Mouse (Mus musculus) G1E-ER4 (cell line): ENCODE data around the gene Svop. TPM values are rescaled to one million over a fixed set of nuclear protein-coding genes. Genes with fewer than 3 reads are reported as not detected.

Source experiments
- GATA1 ChIP-seq: IDR thresholded peaks from one replicate; pipeline ENCODE4 v1.8.0; 2012; ENCODE audit warnings: low read length, inconsistent platforms
- polyA plus RNA-seq: library from polyadenylated mRNA; stranded (reverse); fragments of >175 nt; gene quantifications from 2 replicates; pipeline ENCODE4 v1.2.3, GENCODE M21; 2012

Svop gene
- polyA plus RNA-seq, 1 experiment: not detected

- no peak for TF ChIP-seq GATA1
Measured at GRCm38 (mm10) chr5:114034393-114034792, 57.0 kb downstream of the Svop start.

- no peak for TF ChIP-seq GATA1
Measured at GRCm38 (mm10) chr5:114032161-114032763, 59.1 kb downstream of the Svop start.

DNA sequence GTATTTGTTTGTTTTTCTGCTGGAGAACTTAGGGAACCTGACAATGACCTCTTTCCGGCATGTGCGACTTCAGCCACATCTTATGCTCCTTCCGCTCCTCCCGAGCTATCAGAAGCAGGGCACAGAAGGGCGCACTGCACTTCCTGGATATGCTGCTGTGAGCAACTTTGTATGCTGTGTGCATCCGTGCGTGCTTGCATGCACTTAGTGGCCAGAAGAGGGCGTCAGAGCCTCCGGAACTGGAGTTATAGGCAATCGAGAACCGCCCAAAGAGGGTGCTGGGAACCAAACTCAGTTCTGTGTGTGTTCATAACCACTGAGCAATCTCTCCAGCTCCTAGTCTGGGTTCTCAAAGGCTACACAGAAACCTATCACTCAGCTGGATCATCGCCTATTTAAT, 60.7 kb downstream of the Svop start:
- no peak for TF ChIP-seq GATA1

GRCm38 (mm10) chr5:114028111-114028510, 63.3 kb downstream of the Svop start:
- no peak for TF ChIP-seq GATA1

DNA sequence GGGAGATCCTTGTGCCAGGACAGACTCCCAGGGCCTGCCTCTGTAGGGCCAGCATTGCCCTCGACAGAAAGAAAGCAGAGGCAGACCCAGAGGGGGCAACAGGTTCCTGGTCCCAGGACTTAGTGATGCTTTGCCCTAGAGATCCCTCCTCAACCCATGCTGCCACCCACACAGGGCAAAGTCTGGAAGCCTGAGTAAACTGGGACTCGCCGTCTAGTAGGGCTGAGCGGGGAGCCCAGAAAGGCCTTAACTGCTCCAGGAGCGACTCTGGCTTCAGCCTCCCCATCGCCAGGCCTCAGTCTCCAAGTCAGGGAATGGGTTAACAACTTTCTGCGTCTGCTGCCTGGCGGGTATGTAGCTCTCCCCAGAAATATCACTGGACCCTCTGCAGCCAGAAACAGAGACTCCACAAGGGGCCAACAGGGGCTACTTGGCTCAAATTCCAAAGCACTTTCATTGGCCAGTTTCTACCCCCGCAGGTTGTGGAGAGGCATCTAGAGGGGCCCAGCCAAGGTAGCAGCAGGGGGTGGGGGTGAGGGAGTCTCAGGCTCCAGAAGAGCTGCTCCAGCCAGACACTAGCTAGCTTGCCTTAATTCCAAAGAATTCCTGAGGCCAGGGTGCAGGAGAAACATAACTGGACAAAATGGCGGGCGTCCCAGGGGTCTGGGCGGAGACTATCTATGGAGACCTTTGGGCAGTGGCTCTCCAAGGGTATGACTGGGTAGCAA, 64.0 kb downstream of the Svop start:
- TF ChIP-seq GATA1: no peak

GRCm38 (mm10) chr5:114024885-114025284, 66.5 kb downstream of the Svop start:
- no peak for TF ChIP-seq GATA1

- TF ChIP-seq GATA1: no peak
Measured at GRCm38 (mm10) chr5:114024390-114024789, 67.0 kb downstream of the Svop start.

DNA sequence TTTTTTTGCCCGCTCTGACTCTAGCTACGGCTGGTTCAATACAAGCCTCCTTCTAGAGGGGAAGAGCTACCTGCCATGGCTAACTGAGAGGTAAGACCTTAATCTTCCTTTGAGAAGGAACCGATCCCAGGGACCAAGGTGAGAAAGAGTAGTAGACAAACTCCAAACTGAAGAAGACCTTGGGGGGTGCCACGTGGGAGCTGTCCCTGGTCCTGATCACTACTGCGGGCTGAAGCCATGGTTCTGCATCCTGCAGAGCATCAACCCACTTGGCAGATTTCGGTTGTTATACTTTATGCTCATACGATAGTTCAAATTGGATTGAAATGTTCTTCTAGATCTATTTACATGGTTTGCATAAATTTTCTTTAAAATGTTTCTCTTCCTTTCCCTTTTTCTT, 76.2 kb downstream of the Svop start:
- TF ChIP-seq GATA1: no peak

DNA sequence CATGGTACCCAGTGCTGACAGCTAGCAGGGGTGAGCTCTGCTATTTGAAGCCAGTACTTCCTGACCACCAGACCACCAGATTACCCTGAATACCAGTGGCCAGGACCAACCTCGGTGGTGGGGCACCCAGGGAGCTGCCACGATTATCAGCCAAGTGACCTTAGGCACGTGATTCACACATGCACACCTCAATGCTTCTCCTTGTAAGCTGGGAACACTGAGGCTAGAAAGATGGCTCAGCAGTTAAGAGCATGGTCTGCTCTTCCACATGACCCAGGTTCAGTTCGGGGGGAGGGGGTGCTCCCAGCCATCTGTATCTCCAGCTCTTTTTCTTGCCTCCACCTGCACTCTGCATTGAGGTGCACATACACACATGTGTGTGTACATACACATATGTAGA, 82.3 kb downstream of the Svop start:
- TF ChIP-seq GATA1: no peak

GRCm38 (mm10) chr5:114007753-114008453, 83.5 kb downstream of the Svop start:
- TF ChIP-seq GATA1: no peak

- no peak for TF ChIP-seq GATA1
Measured at GRCm38 (mm10) chr5:114006974-114007373, 84.4 kb downstream of the Svop start.

DNA sequence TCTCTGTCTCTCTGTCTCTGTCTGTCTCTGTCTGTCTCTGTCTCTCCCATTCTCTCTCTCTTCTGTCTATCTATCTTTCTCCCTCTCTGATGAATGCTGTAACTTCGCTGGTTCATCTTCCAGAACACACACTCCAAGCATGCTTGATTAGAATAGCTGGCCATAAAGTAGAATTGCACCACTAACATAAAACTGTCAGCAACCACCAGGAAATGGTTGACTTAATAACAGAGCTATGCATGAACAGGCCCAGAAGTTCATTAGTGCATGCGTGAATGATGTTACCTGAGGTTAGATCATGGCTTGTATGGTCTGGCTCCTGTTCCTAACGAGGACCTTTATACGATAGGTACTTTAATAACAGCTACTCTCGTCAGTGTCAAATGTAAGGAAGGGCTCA, 86.3 kb downstream of the Svop start:
- no peak for TF ChIP-seq GATA1

DNA sequence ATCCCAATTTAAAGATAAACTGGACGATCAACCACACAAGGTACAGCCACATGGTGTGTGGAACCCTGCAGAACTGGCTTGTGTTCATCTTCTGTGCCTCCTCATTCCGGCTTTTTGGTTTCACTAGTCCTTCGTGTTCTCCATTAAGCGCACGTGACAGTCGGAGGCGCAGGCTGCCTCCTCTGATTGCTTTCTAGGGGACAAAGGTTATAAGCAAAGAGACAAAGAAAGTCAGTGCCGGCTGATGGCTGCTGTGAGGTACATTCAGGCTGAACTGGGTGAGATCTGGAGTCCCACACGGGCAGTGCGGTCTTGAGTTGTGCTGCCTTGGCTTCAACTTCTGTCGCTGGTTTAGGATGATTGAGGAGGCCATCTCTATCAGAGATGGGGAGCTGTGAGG, 86.8 kb downstream of the Svop start:
- TF ChIP-seq GATA1: no peak

GRCm38 (mm10) chr5:114003542-114003941, 87.8 kb downstream of the Svop start, which contains the start of gene Dao:
Gene Dao, plus strand, starts transcription at chr5:114003703.
- no peak for TF ChIP-seq GATA1

DNA sequence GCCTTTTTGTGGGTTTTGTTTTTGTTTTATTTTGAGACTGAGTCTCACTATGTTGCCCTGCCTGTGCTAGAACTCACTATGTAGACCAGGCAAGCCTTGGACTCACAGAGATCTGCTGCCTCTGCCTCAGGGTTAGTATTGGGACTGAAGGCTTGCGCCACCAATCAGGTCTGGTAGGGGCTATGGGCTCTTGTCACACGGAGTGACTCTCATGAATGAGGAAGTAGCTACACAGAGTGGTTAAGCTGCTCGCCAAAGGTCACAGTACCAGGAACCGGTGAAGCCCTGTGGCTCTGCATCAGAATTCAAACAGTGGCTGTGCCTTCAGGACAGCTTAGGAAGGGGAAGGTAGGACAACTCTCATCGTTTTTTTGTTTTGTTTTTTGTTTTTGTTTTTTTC, 92.0 kb downstream of the Svop start:
- TF ChIP-seq GATA1: no peak

DNA sequence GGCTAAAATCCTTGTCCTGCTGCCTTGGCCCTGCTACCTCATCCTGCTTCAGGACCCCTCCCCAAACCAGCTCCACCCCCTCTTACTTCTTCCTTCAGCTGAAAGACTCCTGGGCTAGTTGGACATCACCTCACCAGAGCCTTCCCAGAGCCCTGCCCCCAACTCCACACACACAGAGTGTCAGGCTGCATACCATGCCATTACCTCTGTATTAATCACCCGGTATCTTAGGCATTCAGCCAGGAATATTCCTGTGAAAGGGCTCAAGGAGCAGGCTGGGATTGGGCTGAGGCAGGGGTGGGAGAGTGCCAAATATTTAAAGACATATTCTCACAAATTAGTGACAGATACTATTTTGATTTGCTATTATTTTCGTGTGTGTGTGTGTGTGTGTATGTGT, 94.9 kb downstream of the Svop start:
- no peak for TF ChIP-seq GATA1
